Mouse (Mus musculus): ENCODE measurements around the gene Elavl3. TPM values are rescaled to one million over a fixed set of nuclear protein-coding genes. Genes with fewer than 3 reads are reported as not detected.

The Elavl3 gene
- polyA plus RNA-seq, 1 experiment: 0.06 TPM

GRCm38 (mm10) chr9:22089986-22090385 is 38.2 kb upstream of the Elavl3 start:
- no peaks in the 10 kb centered on the region for H3K36me3 ChIP-seq (ENCODE audit: control insufficient read depth, insufficient read depth)
- no peaks in the 10 kb centered on the region for H3K79me2 ChIP-seq (ENCODE audit: control insufficient read depth, insufficient read depth)
- TF ChIP-seq MYOD1 (IDR thresholded peaks at IDR 0.05; ENCODE audit: control insufficient read depth in 1 of 3, insufficient read length in 2 of 3, low read depth in 2 of 3) (no peak), REST (IDR thresholded peaks at IDR 0.05; ENCODE audit: insufficient read depth, insufficient read length) (no peak)
- no peak overlapping the region for H3ac ChIP-seq (ENCODE audit: control insufficient read depth, insufficient read length)
- H3K4me2 ChIP-seq (ENCODE audit: low read depth): no peak overlapping the region
- H3K27me3 ChIP-seq (ENCODE audit: control insufficient read depth, insufficient read depth, insufficient read length): no peaks in the 10 kb centered on the region
- no peak overlapping the region for H3K4me3 ChIP-seq

DNA sequence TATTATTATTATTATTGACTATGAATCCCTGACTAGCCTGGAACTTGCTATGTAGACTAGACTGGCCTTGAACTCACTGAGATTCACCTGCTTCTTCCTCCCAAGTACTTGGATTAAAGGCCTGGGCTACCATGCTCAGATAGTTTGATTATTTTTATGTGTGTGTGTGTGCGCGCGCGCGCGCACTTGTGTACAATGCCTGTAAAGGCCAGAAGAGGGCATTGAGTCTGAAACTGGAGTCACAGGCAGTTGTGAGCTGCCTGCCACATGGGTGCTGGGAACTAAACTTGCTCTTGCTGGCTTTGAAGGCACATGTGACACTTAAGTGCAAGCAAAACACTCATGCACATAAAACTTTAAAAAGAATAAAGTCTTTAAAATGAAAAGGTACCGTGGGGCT is 37.5 kb upstream of the Elavl3 start:
- H3K79me2 ChIP-seq (ENCODE audit: control insufficient read depth, insufficient read depth): peaks cover 2% of the 10 kb centered on the region
- no peak for TF ChIP-seq E2F4 (IDR thresholded peaks at IDR 0.05; ENCODE audit: insufficient read depth)
- TF ChIP-seq REST (IDR thresholded peaks at IDR 0.05; ENCODE audit: insufficient read depth, insufficient read length): no peak
- no peak for TF ChIP-seq POLR2AphosphoS2 (IDR thresholded peaks at IDR 0.05; ENCODE audit: insufficient read length, low read depth)
- TF ChIP-seq TCF3 (IDR thresholded peaks at IDR 0.05; ENCODE audit: insufficient read length, low read depth): no peak
- TF ChIP-seq USF1 (IDR thresholded peaks at IDR 0.05; ENCODE audit: low read depth): no peak
- no peak for TF ChIP-seq MYOD1 (IDR thresholded peaks at IDR 0.05; ENCODE audit: control insufficient read depth in 1 of 3, insufficient read length in 2 of 3, low read depth in 2 of 3)
- TF ChIP-seq POLR2A (IDR thresholded peaks at IDR 0.05; ENCODE audit: insufficient read length, low read depth): no peak
- TF ChIP-seq CEBPB (IDR thresholded peaks at IDR 0.05; ENCODE audit: insufficient read depth, poor library complexity, severe bottlenecking): no peak
- no peak for TF ChIP-seq TCF12 (IDR thresholded peaks at IDR 0.05; ENCODE audit: insufficient read depth, poor library complexity, severe bottlenecking)
- TF ChIP-seq MAX (IDR thresholded peaks at IDR 0.05; ENCODE audit: low read depth): no peak
- no peak for TF ChIP-seq SRF (IDR thresholded peaks at IDR 0.05; ENCODE audit: control insufficient read depth, insufficient read length, low read depth)
- TF ChIP-seq MYOG (IDR thresholded peaks at IDR 0.05; ENCODE audit: control insufficient read depth in 1 of 3, insufficient read depth in 1 of 3, insufficient read length in 2 of 3, low read depth in 2 of 3): no peak
- H3K27me3 ChIP-seq (ENCODE audit: control insufficient read depth, insufficient read depth, insufficient read length): no peaks in the 10 kb centered on the region
- H3ac ChIP-seq (ENCODE audit: control insufficient read depth, insufficient read length): no peak overlapping the region
- no peak overlapping the region for H3K4me2 ChIP-seq (ENCODE audit: low read depth)
- H3K36me3 ChIP-seq (ENCODE audit: control insufficient read depth, insufficient read depth): no peaks in the 10 kb centered on the region
- H3K4me3 ChIP-seq: no peak overlapping the region

- no peak overlapping the region for H3K4me3 ChIP-seq
- H3K4me2 ChIP-seq (ENCODE audit: low read depth): no peak overlapping the region
These were observed 35.3 kb upstream of the Elavl3 start for GRCm38 (mm10) chr9:22087034-22087618.

GRCm38 (mm10) chr9:22086012-22086411 is 34.2 kb upstream of the Elavl3 start:
- H3K36me3 ChIP-seq (ENCODE audit: control insufficient read depth, insufficient read depth): no peaks in the 10 kb centered on the region
- no peaks in the 10 kb centered on the region for H3K27me3 ChIP-seq (ENCODE audit: control insufficient read depth, insufficient read depth, insufficient read length)
- peaks cover 4% of the 10 kb centered on the region for H3K79me2 ChIP-seq (ENCODE audit: control insufficient read depth, insufficient read depth)
- peak overlapping the region; percentile 99 for H3K4me2 ChIP-seq (ENCODE audit: low read depth)
- TF ChIP-seq USF1 (IDR thresholded peaks at IDR 0.05; ENCODE audit: low read depth) (no peak), MYOD1 (IDR thresholded peaks at IDR 0.05; ENCODE audit: control insufficient read depth in 1 of 3, insufficient read length in 2 of 3, low read depth in 2 of 3) (no peak), SRF (IDR thresholded peaks at IDR 0.05; ENCODE audit: control insufficient read depth, insufficient read length, low read depth) (no peak), CEBPB (IDR thresholded peaks at IDR 0.05; ENCODE audit: insufficient read depth, poor library complexity, severe bottlenecking) (no peak), TCF12 (IDR thresholded peaks at IDR 0.05; ENCODE audit: insufficient read depth, poor library complexity, severe bottlenecking) (no peak), MYOG (IDR thresholded peaks at IDR 0.05; ENCODE audit: control insufficient read depth in 1 of 3, insufficient read depth in 1 of 3, insufficient read length in 2 of 3, low read depth in 2 of 3) (no peak), REST (IDR thresholded peaks at IDR 0.05; ENCODE audit: insufficient read depth, insufficient read length) (no peak), MAX (IDR thresholded peaks at IDR 0.05; ENCODE audit: low read depth) (no peak)
- H3K4me3 ChIP-seq: peak overlapping the region; percentile 81
- peak overlapping the region; percentile 24 for H3ac ChIP-seq (ENCODE audit: control insufficient read depth, insufficient read length)

More at GRCm38 (mm10) chr9:22087034-22087618, 35.3 kb upstream of the Elavl3 start:
- no peak overlapping the region for H3ac ChIP-seq (ENCODE audit: control insufficient read depth, insufficient read length)
- peaks cover 4% of the 10 kb centered on the region for H3K79me2 ChIP-seq (ENCODE audit: control insufficient read depth, insufficient read depth)
- H3K36me3 ChIP-seq (ENCODE audit: control insufficient read depth, insufficient read depth): no peaks in the 10 kb centered on the region
- TF ChIP-seq TCF12 (IDR thresholded peaks at IDR 0.05; ENCODE audit: insufficient read depth, poor library complexity, severe bottlenecking) (no peak), POLR2AphosphoS2 (IDR thresholded peaks at IDR 0.05; ENCODE audit: insufficient read length, low read depth) (no peak), MYOG (IDR thresholded peaks at IDR 0.05; ENCODE audit: control insufficient read depth in 1 of 3, insufficient read depth in 1 of 3, insufficient read length in 2 of 3, low read depth in 2 of 3) (no peak), POLR2A (IDR thresholded peaks at IDR 0.05; ENCODE audit: insufficient read length, low read depth) (no peak), REST (IDR thresholded peaks at IDR 0.05; ENCODE audit: insufficient read depth, insufficient read length) (no peak), MYOD1 (IDR thresholded peaks at IDR 0.05; ENCODE audit: control insufficient read depth in 1 of 3, insufficient read length in 2 of 3, low read depth in 2 of 3) (no peak), SRF (IDR thresholded peaks at IDR 0.05; ENCODE audit: control insufficient read depth, insufficient read length, low read depth) (no peak), USF1 (IDR thresholded peaks at IDR 0.05; ENCODE audit: low read depth) (no peak), E2F4 (IDR thresholded peaks at IDR 0.05; ENCODE audit: insufficient read depth) (no peak), MAX (IDR thresholded peaks at IDR 0.05; ENCODE audit: low read depth) (no peak), CEBPB (IDR thresholded peaks at IDR 0.05; ENCODE audit: insufficient read depth, poor library complexity, severe bottlenecking) (no peak), TCF3 (IDR thresholded peaks at IDR 0.05; ENCODE audit: insufficient read length, low read depth) (no peak)
- H3K27me3 ChIP-seq (ENCODE audit: control insufficient read depth, insufficient read depth, insufficient read length): no peaks in the 10 kb centered on the region

All from myocyte (in vitro differentiated cells).